Mouse (Mus musculus) right cerebral cortex, adult 18-20 months (tissue): ENCODE results near the gene Gga1.
"Not testable (repeated sequence)": the region's sequence is repeated elsewhere in the genome, so short reads cannot be mapped to it uniquely, and the experiment has no call there.

Source experiments
- DNase-seq: peaks from one replicate; pipeline ENCODE4 v3.0.0; 2022; ENCODE audit warnings: mixed read lengths

Gene Gga1

DNA sequence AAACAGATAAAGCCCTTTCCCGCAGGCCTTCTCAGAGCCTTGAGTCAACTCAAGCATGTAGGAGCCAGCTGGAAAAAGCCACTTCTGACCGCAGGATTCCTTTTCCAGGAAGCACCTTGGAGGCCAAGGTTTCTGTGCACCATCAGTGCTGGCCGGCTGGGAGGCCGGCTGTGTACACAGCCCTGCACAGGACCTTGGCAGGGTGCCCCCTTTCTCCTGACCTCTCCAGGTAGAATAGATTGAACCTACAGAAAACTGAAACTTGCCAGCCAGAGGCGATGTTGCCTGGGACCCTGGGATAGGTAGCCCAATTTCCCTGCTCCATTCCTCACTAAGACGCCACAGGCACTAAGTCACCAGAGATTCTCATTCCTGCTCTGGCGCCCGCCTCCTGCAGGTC is 31.1 kb upstream of the Gga1 start:
- no peak for DNase-seq

DNA sequence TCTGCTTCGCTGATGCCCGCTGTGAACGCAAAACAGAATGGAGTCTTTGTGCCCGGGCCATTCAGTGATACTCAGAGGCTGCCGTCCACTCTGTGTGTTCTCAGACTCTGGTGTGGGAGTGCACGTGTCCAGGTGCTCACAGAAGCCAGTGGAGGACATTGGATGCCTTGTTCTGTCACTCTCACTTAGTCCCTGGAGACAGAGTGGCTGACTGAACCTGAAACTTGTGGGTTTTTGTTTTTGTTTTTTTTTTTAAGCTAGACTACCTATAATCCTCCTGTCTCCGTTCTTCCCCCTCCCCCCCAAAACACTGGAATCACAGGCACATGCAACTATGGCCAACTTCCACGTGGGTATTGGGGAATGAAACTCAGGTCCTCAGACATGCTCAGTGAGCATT is 30.6 kb upstream of the Gga1 start:
- no peak for DNase-seq

- DNase-seq = not testable (repeated sequence)
Measured at GRCm38 (mm10) chr15:78846805-78847204, 30.2 kb upstream of the Gga1 start.

DNA sequence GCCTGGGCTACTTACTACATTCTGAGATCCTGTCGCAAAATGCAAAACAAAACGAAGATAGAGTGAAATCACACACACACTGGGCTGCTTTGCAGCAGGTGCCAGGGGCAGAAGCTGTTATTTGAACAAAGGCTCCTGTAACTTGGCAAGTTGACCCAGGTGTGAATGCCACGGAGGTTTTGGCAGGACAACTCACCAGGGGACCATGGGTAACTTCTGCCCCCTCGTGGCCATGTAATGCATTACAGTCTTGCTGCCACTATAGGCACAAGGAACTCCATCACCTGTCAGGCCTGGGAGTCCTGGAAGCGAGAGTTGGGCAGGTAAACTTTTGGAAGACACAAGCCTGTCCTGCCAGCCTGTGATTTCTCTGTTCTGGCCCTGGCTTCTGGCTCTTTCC is 28.5 kb upstream of the Gga1 start:
- peak; percentile 60 for DNase-seq

DNA sequence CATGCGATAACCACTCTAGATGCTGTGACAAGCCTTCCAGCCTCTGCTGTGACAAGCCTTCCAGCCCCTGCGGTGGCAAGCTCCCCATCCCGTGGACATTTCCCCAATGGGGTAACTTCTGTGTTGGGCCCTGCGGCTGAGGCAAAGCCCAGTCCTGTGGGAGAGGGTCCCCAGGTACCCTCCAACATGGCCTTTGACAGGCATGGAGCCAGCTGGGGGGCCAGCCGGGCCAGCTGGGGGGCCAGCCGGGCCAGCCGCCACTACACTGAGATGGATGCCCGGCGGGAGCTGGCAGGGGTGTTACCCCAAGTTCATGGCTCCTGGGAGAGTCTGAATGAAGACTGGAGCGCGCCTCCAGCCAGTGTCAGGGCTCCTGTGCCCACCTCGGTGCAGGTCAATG is 27.5 kb upstream of the Gga1 start:
- DNase-seq = no peak

DNA sequence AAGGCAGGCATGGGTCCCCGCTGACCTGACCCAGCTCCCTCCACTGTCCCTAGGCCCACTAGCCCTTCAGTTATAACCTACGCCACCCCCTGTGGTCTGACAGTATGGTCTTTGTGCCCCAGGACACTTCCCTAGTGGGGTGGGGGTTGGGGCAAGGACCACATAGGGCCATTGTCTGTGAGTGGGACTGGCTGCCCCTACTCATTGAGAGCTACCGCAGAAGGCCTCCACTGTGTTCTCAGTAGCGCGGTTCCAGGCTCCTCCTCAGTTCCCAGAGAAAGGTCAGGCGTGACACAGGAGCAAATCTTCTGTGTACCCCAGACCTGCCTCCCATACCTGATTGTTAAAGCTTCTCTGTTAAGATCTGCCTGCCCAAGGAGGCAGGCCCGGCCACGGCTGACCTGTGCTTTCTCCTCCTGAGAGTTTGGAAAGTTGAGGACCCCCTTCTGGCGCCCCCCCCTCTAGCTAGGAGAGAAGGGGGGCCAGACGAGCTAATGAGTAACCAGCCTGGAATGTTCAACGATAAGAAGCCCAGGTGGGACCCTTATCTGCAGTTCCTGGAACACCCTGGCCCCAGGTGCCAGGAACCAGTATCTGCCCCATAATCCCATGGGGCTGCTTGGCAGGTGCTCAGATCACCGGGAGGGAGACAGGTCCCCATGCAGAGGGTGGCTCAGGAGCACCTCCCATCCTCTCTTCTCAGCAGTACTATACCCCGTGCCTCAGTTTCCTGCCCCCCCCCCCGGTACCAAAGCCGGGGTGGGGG is 26.7 kb upstream of the Gga1 start:
- DNase-seq = no peak

DNA sequence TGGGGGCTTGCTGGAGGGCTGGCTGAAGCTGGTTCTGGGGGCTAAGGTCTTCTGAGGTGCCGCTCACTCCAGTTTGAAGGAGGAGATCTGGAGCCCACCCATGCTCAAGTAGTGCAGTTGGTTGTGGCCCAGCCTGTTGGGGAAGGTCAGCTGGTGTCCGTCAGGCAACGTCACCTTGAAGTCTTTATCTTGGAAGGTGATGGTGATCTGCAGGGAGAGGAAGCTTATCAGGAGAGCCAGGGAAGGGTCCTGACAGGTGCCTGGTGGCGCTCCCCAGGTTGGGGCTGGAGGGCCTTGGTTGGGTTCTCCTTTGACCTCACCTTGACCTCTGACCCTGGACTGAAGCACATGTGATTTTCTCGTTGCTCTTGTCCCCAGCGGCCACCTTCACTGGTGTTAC is 26.0 kb upstream of the Gga1 start:
- no peak for DNase-seq

GRCm38 (mm10) chr15:78851505-78852153 is 25.4 kb upstream of the Gga1 start:
- DNase-seq = peak; percentile 89

- DNase-seq = no peak
Measured at GRCm38 (mm10) chr15:78855303-78855965, 21.6 kb upstream of the Gga1 start, which contains the start of gene Lgals2. Lgals2 (minus strand) TSS chr15:78855529.

- peak; percentile 69 for DNase-seq
Measured at GRCm38 (mm10) chr15:78857009-78857408, 20.0 kb upstream of the Gga1 start.

- no peak for DNase-seq
Measured at GRCm38 (mm10) chr15:78859311-78859710, 17.7 kb upstream of the Gga1 start.

DNA sequence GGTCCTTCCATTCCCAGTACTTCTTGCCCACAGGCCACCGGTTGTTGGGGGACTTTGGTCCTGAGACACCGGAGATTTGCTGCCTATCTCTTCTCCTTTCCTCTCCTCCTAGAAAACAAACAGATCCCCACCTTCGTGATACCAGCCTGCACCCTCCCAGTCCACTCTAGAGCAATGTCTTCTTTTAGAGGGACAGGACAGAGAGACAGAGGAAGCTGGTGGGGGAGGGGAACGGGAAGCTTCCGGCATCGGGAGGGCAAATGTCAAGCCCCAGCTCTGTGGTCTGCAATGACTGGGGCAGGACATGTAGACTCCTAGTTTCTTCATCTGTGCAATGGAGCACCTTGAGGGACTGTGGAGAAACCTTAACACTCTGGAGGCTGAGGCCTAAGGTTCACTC is 17.3 kb upstream of the Gga1 start:
- DNase-seq = no peak

DNA sequence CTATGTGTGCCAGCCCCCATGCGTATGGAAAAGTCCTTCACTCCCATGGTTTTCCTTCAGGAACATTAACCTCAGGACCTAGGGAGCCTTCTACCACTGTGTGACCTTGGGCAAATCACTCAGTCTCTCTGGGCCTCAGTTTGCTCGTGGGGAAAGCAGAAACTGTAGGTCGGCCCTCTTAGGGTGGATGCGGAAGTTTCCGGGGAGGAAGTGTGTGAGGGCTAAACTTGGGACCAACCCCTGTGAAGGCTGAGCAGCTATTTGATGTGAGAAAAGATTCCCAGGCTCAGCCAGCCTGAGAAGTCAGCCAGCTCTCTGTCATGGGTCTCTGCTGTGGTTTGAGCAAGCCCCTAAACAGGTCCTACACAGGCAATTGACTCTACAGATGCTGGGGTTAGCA is 14.7 kb upstream of the Gga1 start:
- DNase-seq = no peak

DNA sequence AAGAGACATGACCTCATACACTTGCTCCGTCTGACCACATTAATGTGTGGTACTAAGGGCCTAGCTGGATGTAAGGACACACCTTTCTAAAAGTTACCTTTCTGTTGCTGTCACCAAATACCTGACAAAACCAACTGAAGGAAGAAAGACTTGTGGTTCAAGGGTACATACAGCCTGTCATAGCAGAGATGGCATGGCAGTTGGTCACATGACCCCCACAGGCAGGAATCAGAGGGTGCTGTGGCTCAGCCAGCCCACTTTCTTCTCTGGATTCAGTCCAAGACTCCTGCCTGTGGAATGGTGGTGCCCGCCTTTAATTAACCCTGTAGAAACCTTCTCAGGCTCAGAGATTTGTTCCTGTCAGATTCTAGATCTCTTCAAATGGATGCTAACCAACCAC is 13.8 kb upstream of the Gga1 start:
- DNase-seq = no peak

GRCm38 (mm10) chr15:78863852-78864253 is 13.1 kb upstream of the Gga1 start:
- DNase-seq = no peak

DNA sequence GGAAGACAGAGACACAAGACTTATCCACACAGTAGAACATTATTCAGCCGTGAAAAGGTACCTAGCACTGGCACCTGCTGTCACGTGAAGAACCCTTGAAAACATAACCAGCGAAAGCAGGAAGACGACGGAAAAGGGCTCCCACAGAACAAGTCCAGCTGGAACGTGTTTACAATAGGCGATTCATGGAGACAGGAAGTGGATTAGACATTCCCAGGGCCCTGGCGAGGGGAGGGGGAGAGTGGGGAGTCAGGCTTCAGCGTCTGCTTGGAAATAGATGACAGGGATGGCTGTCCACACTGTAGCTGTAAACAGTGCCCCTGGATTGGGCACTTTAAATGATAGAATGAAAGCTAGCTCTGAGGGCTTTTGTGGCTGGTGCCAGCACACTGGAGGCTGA is 8.6 kb upstream of the Gga1 start:
- no peak for DNase-seq

GRCm38 (mm10) chr15:78868826-78869233 is 8.2 kb upstream of the Gga1 start:
- no peak for DNase-seq

GRCm38 (mm10) chr15:78869775-78870174 is 7.2 kb upstream of the Gga1 start:
- peak; percentile 42 for DNase-seq

- DNase-seq = no peak
Measured at GRCm38 (mm10) chr15:78872021-78872608, 4.9 kb upstream of the Gga1 start.

- no peak for DNase-seq
Measured at GRCm38 (mm10) chr15:78873803-78874435, 3.1 kb upstream of the Gga1 start.

DNA sequence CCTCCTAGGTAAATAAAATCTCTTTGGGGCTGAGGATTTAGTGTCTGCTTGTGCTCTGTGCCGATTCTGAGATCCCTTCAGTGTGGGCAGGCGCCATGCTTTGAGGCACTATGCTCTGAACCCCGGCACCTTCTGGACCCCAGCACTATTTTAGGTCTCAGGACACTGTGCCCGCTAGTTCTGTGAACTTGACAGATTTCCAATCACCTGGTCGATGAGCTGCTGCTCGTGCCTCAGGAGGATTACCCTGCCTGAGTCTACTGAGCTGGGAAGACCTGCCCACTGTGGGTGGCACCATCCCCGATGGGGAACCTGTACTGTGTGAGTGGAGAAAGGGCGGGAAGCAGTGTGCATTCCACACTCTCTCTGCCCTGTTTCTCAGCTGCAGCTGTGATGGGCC is 2.0 kb upstream of the Gga1 start:
- no peak for DNase-seq

GRCm38 (mm10) chr15:78875537-78875936 is 1.5 kb upstream of the Gga1 start:
- no peak for DNase-seq

DNA sequence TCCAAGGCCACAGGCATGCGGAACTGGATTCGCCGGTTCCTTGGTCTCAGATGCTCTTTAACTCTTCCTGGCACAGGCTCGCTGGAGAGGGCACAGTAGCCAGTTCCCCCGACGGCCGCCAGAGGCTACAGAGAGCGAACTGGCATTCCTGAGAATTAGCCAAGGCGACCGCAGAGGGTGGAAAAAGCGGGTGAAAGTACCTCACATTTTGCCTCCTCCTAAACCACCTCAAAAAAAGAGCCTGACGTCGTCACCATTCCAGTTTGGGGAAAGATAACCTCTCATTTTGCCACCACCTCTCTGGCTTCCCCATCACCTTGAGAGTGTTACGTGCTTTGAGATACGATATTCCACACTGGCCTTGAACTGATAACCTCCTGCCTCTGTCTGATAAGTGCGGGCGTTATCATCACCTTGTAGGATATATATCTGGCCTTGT is 713 bp upstream of the Gga1 start:
- DNase-seq = peak; percentile 78
